Mouse (Mus musculus): ENCODE measurements around the gene Rere. TPM values are rescaled to one million over a fixed set of nuclear protein-coding genes. Genes with fewer than 3 reads are reported as not detected.
"Not testable (repeated sequence)": the region's sequence is repeated elsewhere in the genome, so short reads cannot be mapped to it uniquely, and the experiment has no call there.

Rere gene
- polyA plus RNA-seq, 1 experiment from 2014 or later = 29.0 TPM

- Histone ChIP-seq H3K27me3 (ENCODE audit: control insufficient read depth, insufficient read depth, low read depth, low read length) (no peaks in the 10 kb centered on the region), H3K4me2 (ENCODE audit: low read length) (no peak overlapping the region), H3K36me3 (ENCODE audit: control insufficient read depth, insufficient read depth, low read length) (peaks cover 4% of the 10 kb centered on the region; the same call in 1 of the 2 replicates), H3K9ac (ENCODE audit: low read depth, low read length) (no peak overlapping the region), H3K9me3 (replicated peaks; ENCODE audit: control insufficient read depth, low read length, poor library complexity, severe bottlenecking) (no peaks in the 10 kb centered on the region), H3K27ac (ENCODE audit: low read length) (no peak overlapping the region), H3K4me3 (ENCODE audit: low read depth, low read length) (no peak overlapping the region), H3K4me1 (ENCODE audit: control insufficient read depth, insufficient read depth, low read length) (peaks cover 5% of the 10 kb centered on the region; the same call in 1 of the 2 replicates)
- ATAC-seq = no peak
- WGBS = 84% methylated on average over 5 of the region's 5 CpGs
These were observed 247.4 kb downstream of the Rere start for GRCm38 (mm10) chr4:150528846-150529245.

DNA sequence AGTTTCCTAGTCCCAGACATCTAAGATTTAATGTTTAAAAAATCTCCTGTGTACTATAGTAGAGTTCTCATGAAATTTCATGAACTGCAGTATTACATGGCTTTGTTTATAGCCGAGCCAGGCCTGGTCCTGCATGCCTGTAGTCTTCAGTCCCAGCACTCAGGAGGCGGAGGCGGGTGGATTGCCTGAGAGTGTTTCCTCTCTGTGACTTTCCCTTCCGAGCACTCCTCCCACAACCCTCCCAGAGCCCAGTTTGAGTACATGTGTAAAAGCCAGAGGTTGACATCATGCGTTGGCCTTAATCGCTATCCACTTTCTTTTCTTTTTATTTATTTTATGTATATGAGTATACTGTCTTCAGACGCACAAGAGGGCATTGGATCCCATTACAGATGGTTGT lies 250.4 kb downstream of the Rere start:
- ATAC-seq = no peak
- WGBS = 68% methylated on average over 7 of the region's 7 CpGs
- H3K4me1 ChIP-seq (ENCODE audit: control insufficient read depth, insufficient read depth, low read length) = 0 out of 2 replicates have a peak, but pooled peaks cover 5% of the 10 kb centered on the region
- no peak overlapping the region for H3K27ac ChIP-seq (ENCODE audit: low read length)
- no peaks in the 10 kb centered on the region for H3K9me3 ChIP-seq (replicated peaks; ENCODE audit: control insufficient read depth, low read length, poor library complexity, severe bottlenecking)
- peaks cover 6% of the 10 kb centered on the region; the same call in 1 of the 2 replicates for H3K36me3 ChIP-seq (ENCODE audit: control insufficient read depth, insufficient read depth, low read length)
- H3K27me3 ChIP-seq (ENCODE audit: control insufficient read depth, insufficient read depth, low read depth, low read length) = no peaks in the 10 kb centered on the region
- no peak overlapping the region for H3K4me2 ChIP-seq (ENCODE audit: low read length)
- no peak overlapping the region for H3K4me3 ChIP-seq (ENCODE audit: low read depth, low read length)
- H3K9ac ChIP-seq (ENCODE audit: low read depth, low read length) = no peak overlapping the region

DNA sequence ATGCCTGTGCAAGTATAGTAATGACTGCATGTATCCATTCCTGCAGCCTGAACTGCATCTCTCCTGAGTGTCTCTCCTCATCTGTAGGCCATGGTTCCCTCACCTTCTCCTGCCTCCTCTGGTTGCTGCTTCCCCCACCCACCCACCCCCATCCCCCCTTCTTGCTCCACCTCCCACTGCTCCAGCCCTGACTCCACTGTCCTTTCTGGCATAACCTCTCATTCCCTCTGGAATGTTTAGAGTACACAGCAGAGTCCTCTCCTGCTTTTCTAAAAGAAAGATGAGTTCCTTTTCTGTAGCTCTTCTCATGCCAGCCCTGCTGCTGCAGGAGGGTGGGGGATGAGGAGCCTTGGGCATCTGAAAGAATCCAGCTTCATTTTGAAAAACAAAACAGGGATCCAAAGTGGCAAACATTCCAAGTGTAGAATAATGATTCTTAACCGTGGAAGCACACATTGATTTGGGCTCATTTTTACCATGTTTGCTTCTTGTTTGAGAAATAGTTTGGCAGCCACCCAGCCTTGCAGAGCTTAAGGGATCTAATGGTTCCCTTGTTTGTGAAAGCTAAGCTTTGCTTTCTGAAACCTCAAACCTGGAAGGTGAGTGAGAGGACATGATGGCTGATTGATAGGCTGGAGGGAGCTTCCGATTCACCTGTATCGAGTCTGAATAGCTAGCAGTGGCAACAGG lies 255.5 kb downstream of the Rere start:
- Histone ChIP-seq H3K27me3 (ENCODE audit: control insufficient read depth, insufficient read depth, low read depth, low read length) (no peaks in the 10 kb centered on the region), H3K4me3 (ENCODE audit: low read depth, low read length) (no peak overlapping the region), H3K9me3 (replicated peaks; ENCODE audit: control insufficient read depth, low read length, poor library complexity, severe bottlenecking) (no peaks in the 10 kb centered on the region), H3K36me3 (ENCODE audit: control insufficient read depth, insufficient read depth, low read length) (0 out of 2 replicates have a peak, but pooled peaks cover 2% of the 10 kb centered on the region), H3K27ac (ENCODE audit: low read length) (peak overlapping the region; percentile 63), H3K9ac (ENCODE audit: low read depth, low read length) (no peak overlapping the region), H3K4me1 (ENCODE audit: control insufficient read depth, insufficient read depth, low read length) (peaks cover 16% of the 10 kb centered on the region), H3K4me2 (ENCODE audit: low read length) (no peak overlapping the region)
- no peak for ATAC-seq
- WGBS = 83% methylated on average over 3 of the region's 3 CpGs

GRCm38 (mm10) chr4:150539846-150540245 lies 258.4 kb downstream of the Rere start:
- H3K9ac ChIP-seq (ENCODE audit: low read depth, low read length) = no peak overlapping the region
- H3K9me3 ChIP-seq (replicated peaks; ENCODE audit: control insufficient read depth, low read length, poor library complexity, severe bottlenecking) = no peaks in the 10 kb centered on the region
- no peak overlapping the region for H3K4me2 ChIP-seq (ENCODE audit: low read length)
- ATAC-seq = peak; percentile 87
- H3K4me3 ChIP-seq (ENCODE audit: low read depth, low read length) = no peak overlapping the region
- H3K4me1 ChIP-seq (ENCODE audit: control insufficient read depth, insufficient read depth, low read length) = peaks cover 16% of the 10 kb centered on the region
- peak overlapping the region; percentile 23; the same call in 1 of the 2 replicates for H3K27ac ChIP-seq (ENCODE audit: low read length)
- no peaks in the 10 kb centered on the region for H3K27me3 ChIP-seq (ENCODE audit: control insufficient read depth, insufficient read depth, low read depth, low read length)
- 32% methylated on average over 1 of the region's 1 CpGs for WGBS
- H3K36me3 ChIP-seq (ENCODE audit: control insufficient read depth, insufficient read depth, low read length) = 0 out of 2 replicates have a peak, but pooled peaks cover 2% of the 10 kb centered on the region

DNA sequence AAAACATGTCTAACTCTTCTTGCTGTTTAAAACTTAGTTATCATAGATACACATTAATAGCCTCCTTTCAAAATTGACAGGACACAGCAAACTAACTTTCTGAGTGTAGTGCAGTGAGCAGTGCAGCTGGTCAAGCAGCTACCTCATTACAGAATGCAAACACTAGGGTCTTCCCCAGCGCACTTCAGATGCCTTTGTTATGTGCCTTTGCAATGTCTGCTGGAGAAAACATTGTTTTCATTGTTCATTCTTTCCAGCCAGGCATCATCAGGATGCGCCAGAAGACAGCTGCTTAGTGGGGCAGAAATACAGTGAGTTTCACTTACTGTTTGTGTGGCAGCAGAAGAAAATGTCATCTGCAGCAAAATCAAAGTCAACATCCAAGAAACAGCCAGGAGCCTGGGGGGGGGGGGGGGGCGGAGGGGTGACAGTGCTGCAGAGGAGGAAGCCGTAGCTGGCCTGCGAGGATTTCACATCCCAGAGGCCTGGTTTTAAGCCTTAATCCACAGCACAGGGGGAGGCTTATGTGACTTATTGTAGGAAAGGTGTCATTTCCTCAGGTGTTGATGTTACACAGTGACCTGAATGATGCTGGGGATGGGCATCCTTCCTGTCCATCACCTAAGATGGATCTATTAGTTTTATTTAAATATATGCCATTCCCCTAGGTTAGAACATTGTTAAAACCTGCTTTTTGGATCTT lies 259.1 kb downstream of the Rere start:
- no peaks in the 10 kb centered on the region for H3K9me3 ChIP-seq (replicated peaks; ENCODE audit: control insufficient read depth, low read length, poor library complexity, severe bottlenecking)
- H3K27me3 ChIP-seq (ENCODE audit: control insufficient read depth, insufficient read depth, low read depth, low read length) = no peaks in the 10 kb centered on the region
- no peak overlapping the region for H3K4me3 ChIP-seq (ENCODE audit: low read depth, low read length)
- WGBS = 5% methylated on average over 4 of the region's 5 CpGs
- H3K9ac ChIP-seq (ENCODE audit: low read depth, low read length) = no peak overlapping the region
- ATAC-seq = no peak
- H3K36me3 ChIP-seq (ENCODE audit: control insufficient read depth, insufficient read depth, low read length) = no peaks in the 10 kb centered on the region
- peaks cover 16% of the 10 kb centered on the region for H3K4me1 ChIP-seq (ENCODE audit: control insufficient read depth, insufficient read depth, low read length)
- peak overlapping the region; percentile 4 for H3K27ac ChIP-seq (ENCODE audit: low read length)
- H3K4me2 ChIP-seq (ENCODE audit: low read length) = no peak overlapping the region

GRCm38 (mm10) chr4:150544231-150544630 lies 262.8 kb downstream of the Rere start:
- 73% methylated on average over 7 of the region's 7 CpGs for WGBS
- Histone ChIP-seq H3K27ac (ENCODE audit: low read length) (peak overlapping the region; percentile 50; the same call in 1 of the 2 replicates), H3K36me3 (ENCODE audit: control insufficient read depth, insufficient read depth, low read length) (peaks cover 9% of the 10 kb centered on the region), H3K9ac (ENCODE audit: low read depth, low read length) (no peak overlapping the region), H3K27me3 (ENCODE audit: control insufficient read depth, insufficient read depth, low read depth, low read length) (no peaks in the 10 kb centered on the region), H3K4me2 (ENCODE audit: low read length) (no peak overlapping the region), H3K9me3 (replicated peaks; ENCODE audit: control insufficient read depth, low read length, poor library complexity, severe bottlenecking) (no peaks in the 10 kb centered on the region), H3K4me1 (ENCODE audit: control insufficient read depth, insufficient read depth, low read length) (peaks cover 9% of the 10 kb centered on the region), H3K4me3 (ENCODE audit: low read depth, low read length) (no peak overlapping the region)
- no peak for ATAC-seq

DNA sequence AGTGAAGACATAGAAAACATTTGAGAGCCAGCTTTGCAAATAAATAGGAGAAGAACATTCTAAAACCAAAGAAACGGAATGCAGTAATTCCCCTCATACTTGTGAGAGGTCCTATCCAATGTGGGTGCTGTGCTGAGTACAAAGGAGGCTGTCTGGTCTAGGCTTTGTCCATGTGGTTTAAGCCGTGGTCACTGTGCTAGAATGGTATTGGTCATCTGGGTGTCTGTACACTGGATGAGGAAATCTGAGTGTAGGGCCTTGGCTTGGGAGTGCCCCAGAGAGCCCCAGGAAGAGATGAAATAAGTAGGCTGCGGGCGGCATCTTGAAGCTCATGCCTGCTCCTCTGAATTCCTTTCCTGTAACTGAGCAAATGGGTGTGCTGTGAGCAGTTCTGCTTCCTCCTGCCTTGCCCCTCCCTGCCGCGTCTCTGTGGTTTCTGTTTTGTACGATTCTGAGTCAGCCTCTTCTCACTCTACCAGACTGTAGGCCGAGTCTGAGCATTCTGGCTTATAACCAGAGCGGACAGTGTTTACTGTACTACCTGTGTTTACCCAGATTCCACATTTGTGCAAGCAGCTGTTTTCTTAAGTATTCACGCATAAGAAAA lies 263.3 kb downstream of the Rere start:
- no peak overlapping the region for H3K4me3 ChIP-seq (ENCODE audit: low read depth, low read length)
- H3K4me2 ChIP-seq (ENCODE audit: low read length) = no peak overlapping the region
- no peak for ATAC-seq
- no peak overlapping the region for H3K9ac ChIP-seq (ENCODE audit: low read depth, low read length)
- H3K27ac ChIP-seq (ENCODE audit: low read length) = peak overlapping the region; percentile 50; the same call in 1 of the 2 replicates
- H3K9me3 ChIP-seq (replicated peaks; ENCODE audit: control insufficient read depth, low read length, poor library complexity, severe bottlenecking) = no peaks in the 10 kb centered on the region
- 88% methylated on average over 10 of the region's 10 CpGs for WGBS
- H3K4me1 ChIP-seq (ENCODE audit: control insufficient read depth, insufficient read depth, low read length) = peaks cover 9% of the 10 kb centered on the region
- H3K27me3 ChIP-seq (ENCODE audit: control insufficient read depth, insufficient read depth, low read depth, low read length) = no peaks in the 10 kb centered on the region
- H3K36me3 ChIP-seq (ENCODE audit: control insufficient read depth, insufficient read depth, low read length) = peaks cover 9% of the 10 kb centered on the region

- H3K9ac ChIP-seq (ENCODE audit: low read depth, low read length) = no peak overlapping the region
- no peak overlapping the region for H3K27ac ChIP-seq (ENCODE audit: low read length)
- peaks cover under 1% of the 10 kb centered on the region for H3K4me1 ChIP-seq (ENCODE audit: control insufficient read depth, insufficient read depth, low read length)
- 89% methylated on average over 7 of the region's 7 CpGs for WGBS
- H3K4me3 ChIP-seq (ENCODE audit: low read depth, low read length) = no peak overlapping the region
- no peak for ATAC-seq
- H3K27me3 ChIP-seq (ENCODE audit: control insufficient read depth, insufficient read depth, low read depth, low read length) = no peaks in the 10 kb centered on the region
- H3K9me3 ChIP-seq (replicated peaks; ENCODE audit: control insufficient read depth, low read length, poor library complexity, severe bottlenecking) = no peaks in the 10 kb centered on the region
- peaks cover 9% of the 10 kb centered on the region for H3K36me3 ChIP-seq (ENCODE audit: control insufficient read depth, insufficient read depth, low read length)
- H3K4me2 ChIP-seq (ENCODE audit: low read length) = no peak overlapping the region
These were observed 264.3 kb downstream of the Rere start for GRCm38 (mm10) chr4:150545775-150546174.

DNA sequence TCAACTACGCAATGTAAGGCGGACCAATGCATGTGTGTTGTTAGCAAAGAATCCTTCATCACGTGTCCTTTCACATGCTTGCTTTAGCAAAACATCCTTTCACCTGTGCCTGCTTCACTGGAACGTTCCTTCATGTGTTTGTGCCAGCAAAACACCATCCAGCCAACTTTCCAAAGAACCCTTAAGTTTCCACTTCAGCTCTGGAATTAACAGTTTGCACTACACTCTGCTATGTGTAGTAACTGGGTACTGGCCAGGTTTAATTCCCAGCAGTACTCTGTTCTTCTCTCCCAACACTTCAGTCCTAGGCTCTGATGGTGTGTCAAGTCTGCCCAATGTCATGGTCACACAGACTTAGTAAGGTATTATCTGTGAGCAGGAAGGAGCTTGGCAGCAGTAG lies 264.9 kb downstream of the Rere start:
- not testable (repeated sequence) for ATAC-seq; H3K36me3 ChIP-seq (ENCODE audit: control insufficient read depth, insufficient read depth, low read length); H3K4me2 ChIP-seq (ENCODE audit: low read length); H3K4me3 ChIP-seq (ENCODE audit: low read depth, low read length); H3K27ac ChIP-seq (ENCODE audit: low read length); H3K4me1 ChIP-seq (ENCODE audit: control insufficient read depth, insufficient read depth, low read length); H3K9me3 ChIP-seq (replicated peaks; ENCODE audit: control insufficient read depth, low read length, poor library complexity, severe bottlenecking); H3K27me3 ChIP-seq (ENCODE audit: control insufficient read depth, insufficient read depth, low read depth, low read length); H3K9ac ChIP-seq (ENCODE audit: low read depth, low read length)
- WGBS = 97% methylated on average over 4 of the region's 4 CpGs
